Mouse (Mus musculus) embryonic facial prominence, embryonic 10.5 days (tissue): Measurements from ENCODE around the gene Tbpl2. TPM values are rescaled to one million over a fixed set of nuclear protein-coding genes. Genes with fewer than 3 reads are reported as not detected.

Experiments used
- polyA plus RNA-seq: library from polyadenylated mRNA; unstranded; fragments of >200 nt; fragmentation: Nextera tagmentation; extraction: Ambion mirVana; gene quantifications from 2 replicates; pipeline ENCODE4 v1.2.1, GENCODE M21; 2016

Gene Tbpl2
- polyA plus RNA-seq, 1 experiment from 2014 or later, result not detected

Other genes starting within 250 kb of the Tbpl2 start
- 1.2 TPM in 2 replicates for gene Hnmt, start 47.2 kb downstream of the Tbpl2 start, polyA plus RNA-seq
- gene Il1f8, start 56.6 kb upstream of the Tbpl2 start, polyA plus RNA-seq, result not detected in 2 replicates
- not detected in 2 replicates for gene Il1f9, start 89.9 kb upstream of the Tbpl2 start, polyA plus RNA-seq
- not detected in 2 replicates for gene Il1f6, start 118.8 kb upstream of the Tbpl2 start, polyA plus RNA-seq
- 0.09 TPM in 1 of 2 replicates, not detected in the other for gene Il1f5, start 180.4 kb upstream of the Tbpl2 start, polyA plus RNA-seq
- not detected in 2 replicates for gene Il1f10, start 194.6 kb upstream of the Tbpl2 start, polyA plus RNA-seq
- not detected in 2 replicates for gene Il1rn, start 240.3 kb upstream of the Tbpl2 start, polyA plus RNA-seq